Mouse (Mus musculus) T-helper 1 cell (primary cell): ENCODE measurements around the gene Cbx6.

Experiments used
- in situ Hi-C: fragments of 300-600 bp; cut with MboI, MseI; formaldehyde crosslinking; loops from one replicate; pipeline ENCODE4 v1.15.1; 2025; ENCODE audit warnings: high pct_unique_total_duplicates

The Cbx6 gene

DNA sequence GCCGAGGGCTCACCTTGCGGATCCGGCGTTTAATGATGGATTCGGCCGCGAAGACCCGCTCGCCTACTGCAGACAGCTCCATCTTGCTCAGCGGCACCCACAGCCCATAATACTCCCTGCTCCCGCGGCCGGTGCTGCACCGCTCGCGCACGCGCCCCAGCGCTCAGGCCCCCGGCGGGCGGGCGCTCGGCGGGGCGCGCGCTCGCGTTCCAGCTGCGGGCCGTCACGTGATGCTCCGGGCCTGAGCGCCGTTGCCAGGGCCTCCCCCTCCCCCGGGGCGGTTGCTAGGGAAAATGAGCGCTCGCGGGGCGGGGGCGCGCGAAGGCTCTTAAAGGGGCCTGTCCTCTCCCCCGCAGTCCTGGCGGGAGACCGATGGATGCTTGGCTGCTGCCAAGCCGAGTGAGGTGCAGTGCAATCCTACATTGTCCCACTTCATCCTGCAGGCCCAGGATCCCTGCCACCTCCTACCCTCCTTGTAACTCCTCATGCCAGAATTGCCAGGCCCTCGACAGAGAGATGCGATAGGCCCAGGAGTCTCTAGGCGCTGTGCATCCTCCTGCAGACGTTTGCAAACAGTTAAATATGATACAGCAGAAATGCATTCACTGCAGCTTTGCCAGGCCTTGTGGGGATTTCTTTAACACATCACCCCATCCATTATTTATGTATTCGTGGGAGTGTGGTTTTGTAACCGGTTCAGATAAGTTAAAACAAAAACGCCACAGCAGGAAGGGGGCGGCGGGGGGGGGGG is at the start of gene Cbx6, which contains the start of gene Npcd:
Cbx6 (minus strand) TSS at position 559 of the 751 bp plus-strand sequence.
Npcd (minus strand) TSS at position 108 of the 751 bp plus-strand sequence.
- in situ Hi-C loops: no loop called here

DNA sequence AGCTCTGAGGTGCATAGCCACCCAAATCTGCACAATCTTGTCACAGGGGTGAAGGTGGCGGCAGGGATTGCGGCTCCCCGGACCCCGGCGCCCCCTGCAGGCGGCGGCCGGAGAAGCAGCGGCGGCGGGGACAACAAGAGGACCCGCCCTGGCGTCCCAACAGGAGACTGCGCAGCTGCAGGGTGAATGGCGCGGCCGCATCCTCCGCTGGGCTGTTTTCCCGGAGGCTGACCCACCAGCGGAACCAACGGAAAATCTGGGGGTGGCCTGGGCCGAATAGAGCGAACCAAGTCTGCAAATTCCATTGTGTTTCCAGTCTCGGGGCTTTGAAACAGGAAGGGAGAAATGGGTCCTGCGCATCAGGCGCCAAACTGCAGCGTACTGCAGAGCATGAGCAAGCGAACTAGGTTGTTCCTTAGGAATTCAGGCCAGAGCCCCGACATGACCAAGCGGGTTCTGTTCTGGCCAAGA is 48.9 kb upstream of the Cbx6 start:
- in situ Hi-C loops: no loop called here

DNA sequence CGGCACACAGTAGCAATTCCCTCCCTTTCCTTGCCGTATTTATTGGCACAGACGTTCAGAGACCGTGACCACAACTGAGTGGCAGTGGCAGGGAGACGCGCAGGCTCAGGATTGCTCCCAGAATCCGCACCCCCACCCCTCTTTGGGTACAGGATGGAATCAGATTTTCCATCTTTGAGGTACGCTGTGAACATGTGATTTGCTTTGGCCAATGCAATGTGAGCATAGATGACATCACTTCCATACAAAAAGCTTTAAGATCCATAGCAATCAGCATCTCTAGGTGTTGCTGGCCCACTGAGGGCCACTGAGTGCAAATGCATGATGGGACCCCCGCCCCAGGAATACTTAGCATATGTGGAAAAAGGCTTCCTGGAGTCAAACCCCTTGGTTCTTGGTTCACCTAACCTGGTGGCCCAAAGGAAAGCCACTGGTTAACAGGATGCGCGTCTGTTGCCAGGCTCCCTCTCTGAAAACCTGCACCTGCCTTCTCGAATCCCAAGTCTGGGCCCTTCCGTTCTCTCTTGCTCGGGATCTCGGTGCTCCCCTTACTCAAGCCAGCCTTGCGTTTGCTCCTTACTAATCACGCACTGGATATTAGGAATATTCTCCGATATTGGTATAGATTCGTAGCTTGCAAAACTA is 48.3 kb upstream of the Cbx6 start:
- in situ Hi-C loops: no loop called here

DNA sequence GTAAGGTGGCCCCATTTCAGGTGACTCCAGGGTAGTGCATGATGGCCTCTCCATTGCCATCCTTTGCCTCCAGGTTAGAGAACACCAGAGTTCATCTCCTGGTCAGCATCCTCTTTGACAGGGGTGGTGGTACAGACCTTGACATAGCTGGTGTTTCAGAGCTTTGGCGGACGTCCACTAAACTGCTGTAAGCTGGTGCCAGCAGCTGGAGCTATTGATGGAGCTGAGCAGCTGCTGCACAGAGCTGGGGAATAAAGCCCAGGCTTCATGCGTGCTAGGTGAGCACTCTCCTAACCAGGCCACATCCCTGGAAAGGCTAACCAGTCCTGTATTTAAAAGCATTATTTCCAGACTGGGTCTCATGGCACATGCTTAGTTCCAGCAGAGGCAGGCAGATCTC is 46.0 kb upstream of the Cbx6 start:
- in situ Hi-C loops: no loop called here

DNA sequence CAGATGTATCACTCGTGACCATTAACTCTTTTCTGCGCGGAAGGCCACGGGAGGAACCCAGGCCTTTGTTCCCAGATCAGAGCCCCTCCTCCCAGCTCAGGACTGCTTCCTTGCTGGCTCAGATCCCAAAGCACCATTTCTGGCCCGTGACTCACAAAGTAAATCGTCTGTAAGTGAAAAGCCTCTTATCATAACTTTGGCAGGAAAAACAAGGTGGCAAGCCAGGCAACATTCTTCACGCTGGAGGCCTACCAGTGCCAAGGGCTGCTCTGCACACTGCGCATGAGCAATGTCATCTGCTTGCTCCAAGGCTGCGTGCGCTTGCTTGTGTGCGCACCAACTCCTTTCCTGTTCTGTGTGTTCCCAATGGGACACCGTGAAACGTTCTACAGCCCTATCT is 44.8 kb upstream of the Cbx6 start:
- in situ Hi-C loops: no loop called here

DNA sequence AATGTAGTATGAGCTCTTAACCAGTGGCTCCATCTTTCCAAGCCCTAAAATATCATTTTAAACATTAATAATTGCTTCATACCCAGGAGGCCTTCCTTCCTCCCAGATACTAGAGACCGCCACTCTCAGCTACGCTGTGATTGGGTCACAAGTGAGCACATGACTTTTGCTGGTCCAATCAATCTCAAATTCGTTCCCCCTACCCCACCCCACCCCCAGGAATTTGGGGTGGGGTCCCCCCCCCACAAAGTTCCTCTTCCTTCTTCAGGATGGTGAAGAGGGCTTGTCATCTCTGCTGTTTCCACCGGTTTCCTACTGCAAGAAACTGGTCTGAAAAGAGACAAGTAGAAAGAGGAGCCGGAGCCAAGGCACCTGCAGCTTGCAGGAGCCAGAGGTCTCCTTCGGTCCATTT is 44.2 kb upstream of the Cbx6 start:
- in situ Hi-C loops: no loop called here

DNA sequence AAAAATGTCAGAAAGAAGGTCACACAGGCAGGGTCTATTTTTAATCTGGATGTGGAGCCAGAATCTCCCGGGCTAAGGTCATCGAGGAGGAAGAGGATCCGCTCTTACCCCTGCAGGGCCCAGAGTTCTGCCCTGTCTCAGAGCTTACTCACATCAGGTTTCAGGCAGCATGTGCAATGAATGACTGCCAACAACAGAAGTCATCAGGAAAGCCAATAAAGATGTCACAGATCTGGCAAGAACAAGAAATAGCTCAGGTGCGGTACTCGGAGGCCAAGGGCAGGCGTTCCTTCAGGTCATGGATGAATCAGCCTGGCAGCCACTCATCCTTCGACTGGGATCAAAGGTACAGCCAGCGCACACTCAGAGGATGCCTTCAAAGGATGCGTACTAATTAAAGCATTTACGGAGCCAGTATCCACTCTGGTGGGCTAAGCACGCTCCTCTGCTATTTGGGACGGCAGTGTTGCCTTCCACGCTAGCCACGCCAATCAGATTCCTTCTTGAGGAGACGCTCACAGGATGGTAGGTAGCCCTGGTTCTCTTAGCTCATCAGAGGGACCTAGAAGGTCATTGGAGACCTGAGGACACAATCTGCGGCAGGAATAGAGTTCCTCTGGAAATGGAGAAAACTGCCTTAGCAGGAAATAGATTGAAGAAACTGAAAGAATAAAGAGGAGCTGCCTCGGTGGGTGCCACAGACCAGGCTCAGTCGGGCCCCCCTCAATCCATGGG is 40.9 kb upstream of the Cbx6 start:
- in situ Hi-C loops: no loop called here

DNA sequence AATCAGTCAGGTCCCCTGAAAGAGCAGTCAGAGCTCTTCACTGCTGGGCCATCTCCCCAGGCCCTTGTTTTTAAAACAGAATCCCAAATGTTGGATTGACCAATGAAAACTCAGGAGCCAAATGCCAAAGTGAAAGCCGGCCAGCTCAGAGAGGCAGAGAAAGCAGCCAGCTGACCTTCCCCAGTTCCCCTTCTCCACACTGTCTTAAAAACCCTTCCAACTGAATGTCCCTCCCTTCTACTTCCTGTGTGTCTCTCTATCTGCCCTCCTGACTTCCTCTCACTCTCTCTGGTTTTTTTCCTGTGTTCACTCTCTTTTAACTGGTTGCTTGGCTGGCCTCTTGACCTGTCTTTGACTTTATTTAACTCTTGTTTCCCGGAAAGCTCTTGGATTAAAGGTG is 39.5 kb upstream of the Cbx6 start:
- in situ Hi-C loops: no loop called here

DNA sequence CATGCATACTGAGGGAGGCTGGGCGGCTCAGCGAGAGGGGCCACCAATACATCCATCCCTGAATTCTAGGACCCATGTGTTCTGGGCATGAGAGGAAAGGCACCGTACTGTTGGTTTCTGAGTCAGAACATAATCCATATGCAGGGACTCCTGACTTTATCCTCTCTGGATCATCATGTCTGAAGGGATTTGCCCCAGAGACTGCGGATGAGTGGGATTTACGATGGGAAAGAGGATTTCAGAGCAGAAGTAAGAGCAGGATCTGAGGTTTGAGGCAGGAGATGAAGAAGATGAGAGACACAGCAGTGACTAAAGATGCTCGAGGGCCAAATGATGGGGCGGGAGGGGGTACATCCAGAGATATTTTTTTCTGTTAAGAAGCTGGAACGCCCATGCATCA is 39.1 kb upstream of the Cbx6 start:
- in situ Hi-C loops: no loop called here

DNA sequence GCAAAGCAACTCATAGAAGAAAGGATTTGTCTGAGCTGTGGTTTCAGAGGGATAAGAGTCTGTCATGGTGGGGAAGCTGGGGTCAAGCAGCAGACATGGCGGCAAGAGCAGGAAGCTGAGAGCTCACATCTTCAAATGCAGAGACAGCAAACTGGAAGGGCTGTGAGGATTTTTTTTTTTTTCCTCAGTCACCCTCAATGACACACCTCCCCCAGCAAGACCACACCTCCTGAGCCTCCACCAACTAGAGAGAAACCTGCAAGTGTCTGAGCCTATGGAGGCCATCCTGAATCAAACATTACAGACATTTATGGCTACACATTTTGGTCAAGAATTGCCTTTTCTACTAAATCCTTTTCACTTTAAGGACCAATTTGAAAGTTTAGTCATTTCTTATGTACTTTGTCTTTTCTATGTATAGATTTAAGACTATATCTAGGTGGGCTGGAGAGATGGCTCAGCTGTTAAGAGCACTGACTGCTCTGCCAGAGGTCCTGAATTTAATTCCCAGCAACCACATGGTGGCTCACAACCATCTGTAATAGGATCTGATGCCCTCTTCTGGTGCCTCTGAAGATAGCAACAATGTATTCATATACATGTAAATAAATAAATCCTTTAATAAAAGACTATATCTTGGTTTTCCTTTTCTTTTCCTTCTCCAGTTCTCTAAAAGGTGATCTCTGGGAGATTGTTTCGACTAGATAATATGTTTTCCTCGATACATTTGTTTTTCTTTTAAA is 32.9 kb upstream of the Cbx6 start:
- in situ Hi-C loops: no loop called here

DNA sequence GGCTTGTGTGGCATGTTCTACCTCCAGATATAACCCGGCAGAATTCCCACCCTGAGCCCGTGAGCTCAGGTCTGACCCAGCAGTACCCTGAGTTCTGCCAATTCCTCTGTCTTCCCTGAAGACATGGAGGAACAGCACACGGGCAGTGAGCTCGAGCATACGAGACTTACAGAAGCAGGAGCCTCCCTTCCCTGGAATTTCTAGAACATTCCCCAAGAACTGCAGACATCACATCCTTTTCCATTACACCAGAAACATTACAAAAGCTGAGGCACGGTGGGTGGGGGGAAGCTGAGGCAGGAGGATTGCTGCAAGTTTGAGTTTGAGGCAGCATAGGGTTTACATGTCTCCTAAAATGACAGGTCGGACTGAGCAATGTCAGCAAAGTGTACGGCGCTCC is 25.3 kb upstream of the Cbx6 start:
- in situ Hi-C loops: no loop called here

DNA sequence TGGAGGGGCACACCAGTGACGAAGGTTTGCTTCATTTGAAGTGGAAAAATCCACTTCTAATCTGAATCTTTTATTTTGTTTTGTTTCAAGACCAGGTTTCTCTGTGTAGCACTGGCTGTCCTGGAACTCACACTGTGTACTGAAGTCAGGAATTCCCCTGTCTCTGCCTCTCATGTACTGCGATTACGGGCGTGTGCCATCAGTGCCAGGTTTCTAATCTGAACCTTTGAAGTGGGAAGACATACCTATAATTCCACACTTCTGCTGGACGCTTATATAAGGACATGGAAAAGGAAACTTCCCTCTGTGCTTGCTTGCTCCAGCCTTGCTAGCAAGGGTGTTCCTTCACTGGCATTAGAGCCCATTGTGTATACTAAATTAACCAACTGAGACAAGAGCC is 24.5 kb upstream of the Cbx6 start:
- in situ Hi-C loops: no loop called here

DNA sequence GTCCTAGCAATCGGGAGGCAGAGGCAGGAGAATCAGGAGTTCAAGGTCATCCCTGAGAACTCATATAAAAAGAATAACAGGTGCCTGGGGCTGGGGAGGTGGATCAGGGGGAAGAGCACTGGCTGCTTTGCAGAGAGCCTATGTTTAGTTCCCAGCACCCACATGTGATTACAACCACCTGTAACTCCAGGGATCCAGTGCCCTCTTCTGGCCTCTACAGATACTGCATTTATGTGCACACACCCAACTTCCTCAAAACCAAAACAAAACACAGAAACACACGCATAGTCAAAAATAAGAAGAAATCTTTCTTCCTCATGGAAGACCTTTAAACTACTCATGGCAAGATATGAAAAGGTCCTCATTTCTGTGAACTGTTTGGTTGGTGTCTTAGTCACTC is 15.7 kb upstream of the Cbx6 start:
- in situ Hi-C loops: no loop called here

DNA sequence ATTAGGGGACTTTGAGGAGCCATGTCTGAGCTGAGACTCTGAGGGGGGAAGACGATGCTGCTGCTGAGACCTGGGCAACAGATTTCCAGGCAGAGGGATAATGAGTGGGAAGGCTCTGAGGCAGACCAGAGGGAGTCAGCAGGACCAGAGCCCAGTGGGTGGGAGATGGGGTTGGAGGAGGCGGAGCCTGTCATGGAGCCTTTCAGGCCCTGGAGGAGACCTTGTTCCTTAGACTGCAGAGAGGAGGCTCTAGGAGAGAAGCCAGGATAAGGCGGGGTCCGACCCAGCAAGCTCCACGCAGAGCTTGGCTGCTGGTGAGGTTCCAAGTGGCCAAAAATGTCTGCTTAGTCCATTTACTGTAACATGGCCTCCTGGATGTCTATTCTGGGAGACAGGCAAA is 12.6 kb upstream of the Cbx6 start:
- in situ Hi-C loops: no loop called here

DNA sequence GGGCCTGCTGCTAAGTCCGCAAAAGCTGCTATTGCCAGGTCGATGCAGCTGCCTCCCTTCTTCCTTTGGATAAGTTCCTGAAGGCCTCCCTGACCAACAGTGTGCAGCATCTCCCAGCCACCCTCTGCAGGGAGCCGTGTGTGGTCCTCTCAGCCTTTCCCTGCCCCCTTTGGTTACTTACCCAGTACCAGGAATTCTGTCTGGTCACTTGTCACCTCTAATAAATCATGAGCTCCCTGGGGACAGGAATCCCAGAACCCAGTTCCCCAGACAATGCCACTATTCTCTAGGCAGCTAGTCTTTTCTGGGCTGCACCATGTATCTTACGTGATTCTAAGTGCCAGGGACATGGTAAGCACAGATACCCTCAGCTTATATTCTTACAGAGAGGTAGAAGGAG is 11.5 kb upstream of the Cbx6 start:
- in situ Hi-C loops: no loop called here

DNA sequence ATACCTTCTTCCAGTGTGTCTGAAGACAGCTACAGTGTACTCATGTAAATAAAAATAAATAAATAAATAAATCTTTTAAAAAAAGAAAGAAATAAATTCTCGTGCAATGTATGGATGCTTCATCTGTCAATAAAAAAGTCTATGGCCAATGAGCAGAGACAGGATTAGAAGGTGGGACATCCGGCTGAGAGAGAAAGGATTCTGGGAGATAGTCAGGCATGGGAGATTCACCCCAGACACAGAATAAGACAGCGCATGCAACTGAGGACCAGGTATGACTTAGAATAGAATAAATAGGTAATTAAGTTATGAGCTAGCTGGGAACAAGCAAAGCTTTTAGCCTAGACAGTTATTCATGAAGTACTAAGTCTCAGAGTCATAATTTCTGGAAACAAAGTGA is 8.5 kb upstream of the Cbx6 start:
- in situ Hi-C loops: no loop called here

DNA sequence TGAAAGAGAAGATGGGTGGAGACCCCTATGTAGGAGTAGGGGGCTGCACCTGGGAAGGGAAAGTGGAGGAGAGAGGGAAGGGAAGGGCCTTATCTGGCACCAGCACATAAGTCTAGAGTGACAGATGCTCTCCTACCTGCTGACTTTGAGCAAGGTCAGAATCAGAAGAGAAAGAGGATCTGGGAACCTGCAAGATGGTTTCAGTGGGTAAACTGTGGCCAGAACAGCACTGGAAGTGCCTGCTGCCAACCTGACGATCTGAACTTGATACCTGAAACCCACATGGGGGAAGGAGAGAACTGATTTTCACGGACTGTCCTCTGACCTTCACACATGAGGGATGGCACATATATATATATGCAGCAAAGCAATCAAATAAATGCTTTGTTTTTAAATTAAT is 5.8 kb upstream of the Cbx6 start:
- in situ Hi-C loops: no loop called here

DNA sequence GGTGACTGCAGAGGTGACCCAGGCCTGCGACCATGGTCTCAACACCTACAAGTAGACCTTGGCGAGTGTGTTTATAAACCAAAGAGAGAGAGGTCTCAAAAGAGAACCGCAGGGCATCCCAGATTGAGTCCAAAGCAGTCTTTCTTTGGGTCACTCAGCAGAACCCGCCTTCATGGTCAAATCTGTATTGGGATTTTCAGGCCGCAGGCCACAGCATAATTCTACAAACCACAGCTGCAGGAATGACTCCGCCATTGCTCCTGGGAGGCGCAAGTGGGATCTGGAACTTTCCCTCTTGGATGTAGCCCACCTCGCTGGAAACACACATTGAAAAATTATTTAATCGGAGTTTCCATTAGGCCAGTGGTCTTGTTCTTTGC is 383 bp upstream of the Cbx6 start:
- in situ Hi-C loops: no loop called here

DNA sequence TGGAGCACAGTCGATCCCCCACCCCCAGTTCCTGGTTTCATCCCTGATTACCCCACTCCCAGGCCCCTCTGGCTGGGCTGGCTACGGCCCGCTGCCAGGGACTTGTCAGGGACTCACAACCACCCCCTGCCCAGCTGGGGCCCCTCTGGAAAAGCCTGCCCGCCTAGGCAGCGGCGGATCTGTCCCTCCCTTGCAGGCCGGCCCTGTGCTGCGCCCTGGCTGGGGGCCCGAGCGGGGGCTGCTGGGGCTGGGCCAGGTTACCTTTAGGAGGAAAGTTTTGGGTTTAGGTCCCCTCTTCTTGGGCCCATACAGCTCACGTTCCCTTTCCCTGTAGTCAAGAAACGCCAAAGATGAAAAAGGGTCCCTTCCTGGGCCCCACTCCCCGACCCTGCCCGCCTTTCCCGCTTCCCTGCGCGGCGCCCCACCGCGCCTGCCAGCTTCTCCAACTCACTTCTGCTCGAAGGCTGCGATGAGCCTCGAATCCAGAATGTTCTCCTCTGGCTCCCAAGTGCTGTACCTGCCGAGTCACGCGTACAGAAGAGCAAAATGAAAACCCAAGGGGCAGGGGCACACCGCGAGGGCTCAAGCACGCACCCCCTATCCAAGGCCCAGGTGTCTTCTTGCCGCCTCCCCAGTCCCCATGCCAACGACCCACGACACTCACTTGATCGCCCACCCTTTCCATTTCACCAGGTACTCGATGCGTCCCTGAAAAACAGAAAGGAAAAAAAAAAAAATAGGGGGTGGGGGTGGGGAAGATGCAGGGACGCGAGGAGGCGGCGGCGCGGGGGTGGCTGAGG is 1.0 kb downstream of the Cbx6 start:
- in situ Hi-C loops: no loop called here

DNA sequence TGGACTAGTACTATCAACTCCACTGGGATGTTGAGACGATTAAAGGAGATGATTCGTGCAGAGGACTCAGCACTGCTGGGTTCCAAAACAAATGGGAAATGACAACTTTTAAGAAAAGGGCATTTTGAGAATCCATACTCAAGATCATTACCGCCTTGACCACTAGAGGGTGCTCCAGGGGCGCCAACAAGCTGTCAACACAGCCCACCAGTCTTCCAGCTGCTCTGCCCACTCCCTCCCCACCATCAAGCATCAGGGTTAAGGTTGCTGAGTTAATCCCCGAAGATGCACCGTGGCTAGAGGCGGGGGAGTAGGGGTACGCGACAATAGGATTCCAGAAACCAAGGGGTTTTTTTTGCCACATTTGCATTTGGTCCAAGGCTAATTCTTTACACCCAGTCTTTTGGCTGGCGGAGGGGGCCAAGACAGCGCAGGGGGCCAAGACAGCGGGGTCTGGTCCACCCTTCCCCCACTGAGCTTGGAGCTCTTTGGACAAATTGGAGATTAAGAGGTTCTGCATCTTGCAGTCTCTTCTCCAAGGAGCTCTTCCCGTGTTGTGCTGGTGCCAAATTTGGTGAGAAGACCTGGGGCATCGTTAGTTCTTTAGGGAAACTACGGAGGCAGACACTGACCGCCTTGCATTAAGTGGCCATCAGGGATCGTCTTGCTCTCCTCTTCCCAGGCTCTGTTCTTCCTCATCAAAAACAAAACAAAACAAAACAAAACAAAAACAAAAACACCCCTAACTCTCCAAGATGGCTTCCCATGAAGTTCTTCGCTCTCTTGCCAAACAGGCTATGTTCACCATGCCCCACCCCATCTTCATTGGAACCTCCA is 2.2 kb downstream of the Cbx6 start:
- in situ Hi-C loops: no loop called here
